Mouse (Mus musculus): ENCODE results near the gene Adamts4. TPM values are rescaled to one million over a fixed set of nuclear protein-coding genes. Genes with fewer than 3 reads are reported as not detected.

Adamts4 gene
- total and polyA plus RNA-seq, 2 experiments = 0.09 to 0.37 TPM

DNA sequence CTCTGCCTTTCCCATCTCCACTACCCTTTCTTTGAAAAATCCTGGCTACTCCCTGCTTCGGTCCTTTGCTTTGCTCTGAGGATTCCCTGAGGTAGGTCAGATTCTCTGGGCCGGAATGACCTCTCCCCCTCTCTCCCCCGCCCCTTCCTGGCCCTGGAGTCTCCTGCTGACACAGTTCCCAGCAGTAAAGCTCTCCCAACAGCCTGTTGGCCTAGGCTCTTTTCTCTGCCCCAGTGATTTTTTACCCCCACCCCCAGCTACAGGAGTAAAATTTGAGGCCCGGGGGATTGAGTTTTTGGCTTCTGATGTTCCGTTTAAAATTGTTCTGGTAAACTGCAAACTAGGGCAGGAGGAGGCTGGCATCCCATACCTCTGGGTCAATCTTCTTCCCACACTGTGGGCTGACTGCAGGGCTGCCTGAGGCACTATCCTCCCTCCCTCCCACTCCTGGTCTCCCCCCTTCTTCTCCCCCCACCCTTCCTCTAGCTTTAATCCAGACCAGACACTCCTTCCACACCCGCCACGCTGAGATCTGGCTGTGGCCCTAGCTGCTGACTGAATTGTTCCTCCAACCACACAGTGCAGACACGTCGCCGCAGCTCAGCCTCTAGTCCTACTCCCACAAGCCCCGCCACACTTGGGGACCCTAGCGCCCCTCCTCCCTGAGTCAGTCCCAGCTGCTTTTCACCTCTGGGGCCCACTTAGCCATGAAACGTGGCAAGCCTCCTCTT is 1.5 kb downstream of the Adamts4 start:
- Histone ChIP-seq H3K4me3 (ENCODE audit: insufficient read depth, low read depth, low read length) (peak overlapping the region; percentile 41; the same call in 1 of the 2 replicates), H3K27me3 (ENCODE audit: control insufficient read depth, insufficient read depth, low read length) (no peaks in the 10 kb centered on the region)
- WGBS = 46% methylated on average over 13 of the region's 13 CpGs

GRCm38 (mm10) chr1:171252415-171252814 is 2.2 kb downstream of the Adamts4 start:
- 87% methylated on average over 17 of the region's 17 CpGs for WGBS
- no peaks in the 10 kb centered on the region for H3K27me3 ChIP-seq (ENCODE audit: control insufficient read depth, insufficient read depth, low read length)
- no peaks in the 10 kb centered on the region for H3K36me3 ChIP-seq (ENCODE audit: control insufficient read depth, insufficient read depth, low read length)
- no peaks in the 10 kb centered on the region for H3K79me2 ChIP-seq (ENCODE audit: control insufficient read depth, insufficient read depth, low read length)
- TF ChIP-seq CTCF (IDR thresholded peaks at IDR 0.05; ENCODE audit: low read depth, low read length) (no peak), POLR2A (IDR thresholded peaks at IDR 0.05; ENCODE audit: extremely low read depth, insufficient read depth, low read length) (no peak)
- H3K27ac ChIP-seq (replicated peaks; ENCODE audit: insufficient read depth, low read depth, low read length) = no peak overlapping the region
- no peak for DNase-seq (ENCODE audit: extremely low read depth, low read depth, low spot score)
- H3K4me3 ChIP-seq (ENCODE audit: insufficient read depth, low read depth, low read length) = no peak overlapping the region
- H3K9ac ChIP-seq (ENCODE audit: low read depth, low read length) = no peak overlapping the region
- H3K4me1 ChIP-seq (ENCODE audit: control insufficient read depth, insufficient read depth, low read length) = peaks cover 9% of the 10 kb centered on the region

More for the DNA sequence above, 1.5 kb downstream of the Adamts4 start:
- no peak for DNase-seq (ENCODE audit: extremely low read depth, low read depth, low spot score)
- Histone ChIP-seq H3K9ac (ENCODE audit: low read depth, low read length) (peak overlapping the region; percentile 28; the same call in 1 of the 2 replicates), H3K79me2 (ENCODE audit: control insufficient read depth, insufficient read depth, low read length) (peaks cover under 1% of the 10 kb centered on the region; the same call in 1 of the 2 replicates), H3K36me3 (ENCODE audit: control insufficient read depth, insufficient read depth, low read length) (no peaks in the 10 kb centered on the region), H3K4me1 (ENCODE audit: control insufficient read depth, insufficient read depth, low read length) (peaks cover 8% of the 10 kb centered on the region), H3K27ac (replicated peaks; ENCODE audit: insufficient read depth, low read depth, low read length) (no peak overlapping the region)
- TF ChIP-seq CTCF (IDR thresholded peaks at IDR 0.05; ENCODE audit: low read depth, low read length) (no peak), POLR2A (IDR thresholded peaks at IDR 0.05; ENCODE audit: extremely low read depth, insufficient read depth, low read length) (no peak)

GRCm38 (mm10) chr1:171256095-171256818 is 6.0 kb downstream of the Adamts4 start:
- TF ChIP-seq POLR2A (IDR thresholded peaks at IDR 0.05; ENCODE audit: extremely low read depth, insufficient read depth, low read length) (no peak), CTCF (IDR thresholded peaks at IDR 0.05; ENCODE audit: low read depth, low read length) (peak; percentile 90)
- Histone ChIP-seq H3K4me3 (ENCODE audit: insufficient read depth, low read depth, low read length) (no peak overlapping the region), H3K9ac (ENCODE audit: low read depth, low read length) (no peak overlapping the region), H3K36me3 (ENCODE audit: control insufficient read depth, insufficient read depth, low read length) (no peaks in the 10 kb centered on the region), H3K27me3 (ENCODE audit: control insufficient read depth, insufficient read depth, low read length) (no peaks in the 10 kb centered on the region), H3K4me1 (ENCODE audit: control insufficient read depth, insufficient read depth, low read length) (peaks cover 13% of the 10 kb centered on the region; the same call in 1 of the 2 replicates), H3K79me2 (ENCODE audit: control insufficient read depth, insufficient read depth, low read length) (no peaks in the 10 kb centered on the region), H3K27ac (replicated peaks; ENCODE audit: insufficient read depth, low read depth, low read length) (no peak overlapping the region)
- DNase-seq (ENCODE audit: extremely low read depth, low read depth, low spot score) = peak; percentile 76
- WGBS = 65% methylated on average over 24 of the region's 24 CpGs

GRCm38 (mm10) chr1:171256937-171257548 is 6.8 kb downstream of the Adamts4 start:
- Histone ChIP-seq H3K9ac (ENCODE audit: low read depth, low read length) (no peak overlapping the region), H3K4me3 (ENCODE audit: insufficient read depth, low read depth, low read length) (no peak overlapping the region), H3K27ac (replicated peaks; ENCODE audit: insufficient read depth, low read depth, low read length) (no peak overlapping the region), H3K4me1 (ENCODE audit: control insufficient read depth, insufficient read depth, low read length) (peaks cover 13% of the 10 kb centered on the region; the same call in 1 of the 2 replicates), H3K36me3 (ENCODE audit: control insufficient read depth, insufficient read depth, low read length) (no peaks in the 10 kb centered on the region), H3K27me3 (ENCODE audit: control insufficient read depth, insufficient read depth, low read length) (no peaks in the 10 kb centered on the region), H3K79me2 (ENCODE audit: control insufficient read depth, insufficient read depth, low read length) (no peaks in the 10 kb centered on the region)
- peak; percentile 35 for TF ChIP-seq CTCF (IDR thresholded peaks at IDR 0.05; ENCODE audit: low read depth, low read length)
- TF ChIP-seq POLR2A (IDR thresholded peaks at IDR 0.05; ENCODE audit: extremely low read depth, insufficient read depth, low read length) = no peak
- 51% methylated on average over 15 of the region's 15 CpGs for WGBS
- DNase-seq (ENCODE audit: extremely low read depth, low read depth, low spot score) = peak; percentile 53

GRCm38 (mm10) chr1:171257781-171258180 is 7.6 kb downstream of the Adamts4 start:
- 83% methylated on average over 9 of the region's 9 CpGs for WGBS
- no peak overlapping the region for H3K27ac ChIP-seq (replicated peaks; ENCODE audit: insufficient read depth, low read depth, low read length)
- H3K79me2 ChIP-seq (ENCODE audit: control insufficient read depth, insufficient read depth, low read length) = no peaks in the 10 kb centered on the region
- no peak overlapping the region for H3K4me3 ChIP-seq (ENCODE audit: insufficient read depth, low read depth, low read length)
- no peaks in the 10 kb centered on the region for H3K27me3 ChIP-seq (ENCODE audit: control insufficient read depth, insufficient read depth, low read length)
- TF ChIP-seq POLR2A (IDR thresholded peaks at IDR 0.05; ENCODE audit: extremely low read depth, insufficient read depth, low read length) = no peak
- TF ChIP-seq CTCF (IDR thresholded peaks at IDR 0.05; ENCODE audit: low read depth, low read length) = no peak
- no peak overlapping the region for H3K9ac ChIP-seq (ENCODE audit: low read depth, low read length)
- no peak for DNase-seq (ENCODE audit: extremely low read depth, low read depth, low spot score)
- peaks cover 13% of the 10 kb centered on the region; the same call in 1 of the 2 replicates for H3K4me1 ChIP-seq (ENCODE audit: control insufficient read depth, insufficient read depth, low read length)
- H3K36me3 ChIP-seq (ENCODE audit: control insufficient read depth, insufficient read depth, low read length) = no peaks in the 10 kb centered on the region

Measured in liver, adult 2 months (tissue).